Mouse (Mus musculus): ENCODE results near the gene Ecm1.

- TF ChIP-seq POLR2A (IDR thresholded peaks at IDR 0.05; ENCODE audit: insufficient read length, low read depth) = no peak
- no peak for TF ChIP-seq POLR2AphosphoS2 (IDR thresholded peaks at IDR 0.05; ENCODE audit: insufficient read length, low read depth)
- TF ChIP-seq CEBPB (IDR thresholded peaks at IDR 0.05; ENCODE audit: insufficient read depth, poor library complexity, severe bottlenecking) = no peak
- no peak for TF ChIP-seq MYOG (IDR thresholded peaks at IDR 0.05; ENCODE audit: control insufficient read depth in 1 of 3, insufficient read depth in 1 of 3, insufficient read length in 2 of 3, low read depth in 2 of 3)
- no peak for TF ChIP-seq TCF12 (IDR thresholded peaks at IDR 0.05; ENCODE audit: insufficient read depth, poor library complexity, severe bottlenecking)
- no peak for TF ChIP-seq SRF (IDR thresholded peaks at IDR 0.05; ENCODE audit: control insufficient read depth, insufficient read length, low read depth)
- no peak for TF ChIP-seq USF1 (IDR thresholded peaks at IDR 0.05; ENCODE audit: low read depth)
- no peak for TF ChIP-seq REST (IDR thresholded peaks at IDR 0.05; ENCODE audit: insufficient read depth, insufficient read length)
- no peak for TF ChIP-seq MAX (IDR thresholded peaks at IDR 0.05; ENCODE audit: low read depth)
These were observed 39.1 kb downstream of the Ecm1 start for GRCm38 (mm10) chr3:95700233-95700681.
